Mouse (Mus musculus) CH12.LX (cell line): ENCODE measurements around the gene Eid1.

Source experiments
- CTCF ChIP-seq, 2 experiments: IDR thresholded peaks in 1 of 2; conservative IDR thresholded peaks in 1 of 2; 2 replicates each; pipeline ENCODE4 v1.5.1; 2011 to 2012; ENCODE audit warnings: low read depth in 2 of 2, low read length in 2 of 2, improper control_type of control experiment in 1 of 2, inconsistent platforms in 1 of 2, mild to moderate bottlenecking in 1 of 2, moderate library complexity in 1 of 2
- EP300 ChIP-seq: IDR thresholded peaks from 2 replicates; pipeline ENCODE4 v1.6.1; 2011; ENCODE audit warnings: low read length, improper control_type of control experiment
- IRF4 ChIP-seq: IDR thresholded peaks from 2 replicates; pipeline ENCODE4 v1.6.1; 2014; ENCODE audit warnings: low read depth, mild to moderate bottlenecking, inconsistent platforms, low read length, improper control_type of control experiment
- MAZ ChIP-seq: IDR thresholded peaks from 2 replicates; pipeline ENCODE4 v1.6.1; 2012; ENCODE audit warnings: low read depth, mild to moderate bottlenecking, inconsistent platforms, low read length, improper control_type of control experiment, moderate library complexity
- POLR2A ChIP-seq: IDR thresholded peaks from 2 replicates; pipeline ENCODE4 v1.6.1; 2011; ENCODE audit warnings: low read depth, mild to moderate bottlenecking, improper control_type of control experiment, low read length
- RAD21 ChIP-seq: IDR thresholded peaks from 2 replicates; pipeline ENCODE4 v1.6.1; 2011; ENCODE audit warnings: low read depth, mild to moderate bottlenecking, low read length, improper control_type of control experiment, moderate library complexity
- TCF12 ChIP-seq: IDR thresholded peaks from 2 replicates; pipeline ENCODE4 v1.6.1; 2014; ENCODE audit warnings: low read depth, mild to moderate bottlenecking, inconsistent platforms, low read length, improper control_type of control experiment
- UBTF ChIP-seq: IDR thresholded peaks from 2 replicates; pipeline ENCODE4 v1.6.1; 2012; ENCODE audit warnings: low read depth, mild to moderate bottlenecking, inconsistent platforms, low read length, improper control_type of control experiment, moderate library complexity
- ZKSCAN1 ChIP-seq: IDR thresholded peaks from 2 replicates; pipeline ENCODE4 v1.6.1; 2012; ENCODE audit warnings: low read depth, inconsistent platforms, low read length, improper control_type of control experiment, borderline replicate concordance
- ZMIZ1 ChIP-seq: IDR thresholded peaks from 2 replicates; pipeline ENCODE4 v1.6.1; 2012; ENCODE audit warnings: low read depth, mild to moderate bottlenecking, inconsistent platforms, low read length, improper control_type of control experiment

DNA sequence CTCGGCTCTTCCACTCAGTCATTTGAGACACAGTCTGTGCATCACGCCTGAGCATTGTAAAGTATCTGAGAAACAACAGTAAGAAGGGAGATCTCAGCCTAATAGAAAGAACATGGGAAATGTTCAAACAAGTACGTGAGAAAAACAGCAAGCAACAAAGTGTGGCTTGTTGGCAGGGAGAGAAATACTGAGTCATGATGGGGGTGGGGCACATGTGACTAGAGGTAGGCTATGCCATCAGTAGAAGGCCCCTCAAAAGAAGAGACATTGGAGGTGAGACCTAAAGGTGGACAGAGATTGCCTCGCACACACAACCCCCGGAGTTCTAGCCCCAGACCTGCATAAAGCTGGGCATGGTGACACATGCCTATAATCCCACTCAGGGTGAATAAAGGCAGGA lies 7.7 kb upstream of the Eid1 start:
- TF ChIP-seq ZMIZ1: no peak
- TF ChIP-seq CTCF (conservative IDR thresholded peaks at IDR 0.05 in 1 of 2, IDR thresholded peaks at IDR 0.05 in 1 of 2; ENCODE audit: low read depth in 2 of 2, low read length in 2 of 2): no peak
- no peak for TF ChIP-seq EP300
- no peak for TF ChIP-seq ZKSCAN1
- TF ChIP-seq TCF12: no peak
- TF ChIP-seq POLR2A: no peak
- TF ChIP-seq IRF4: no peak
- no peak for TF ChIP-seq MAZ
- no peak for TF ChIP-seq RAD21
- no peak for TF ChIP-seq UBTF
